Mouse (Mus musculus): ENCODE results near the gene Phospho2. TPM values are rescaled to one million over a fixed set of nuclear protein-coding genes. Genes with fewer than 3 reads are reported as not detected.

The Phospho2 gene
- total RNA-seq, 2 experiments from 2014 or later, result 23.3 to 25.1 TPM

- Histone ChIP-seq H3K27ac (no peak overlapping the region), H3K4me3 (no peak overlapping the region)
- no peak for DNase-seq (ENCODE audit: extremely low spot score in 1 of 2, low spot score in 2 of 2)
- TF ChIP-seq CTCF (IDR thresholded peaks at IDR 0.05), result no peak
- intact Hi-C loops (cut with DNase I), result loop anchor here (2.0 kb wide), 1 partner anchor 35 kb away; the partner anchor contains the start of gene Ssb
Measured at GRCm38 (mm10) chr2:69825898-69826297, 36.5 kb downstream of the Phospho2 start.

GRCm38 (mm10) chr2:69826380-69826779 lies 37.0 kb downstream of the Phospho2 start:
- no peak overlapping the region for H3K4me3 ChIP-seq
- no peak for DNase-seq (ENCODE audit: extremely low spot score in 1 of 2, low spot score in 2 of 2)
- TF ChIP-seq CTCF (IDR thresholded peaks at IDR 0.05), result no peak
- H3K27ac ChIP-seq, result no peak overlapping the region
- intact Hi-C loops (cut with DNase I), result no loop called here

- no peak for DNase-seq (ENCODE audit: extremely low spot score in 1 of 2, low spot score in 2 of 2)
- no peak for TF ChIP-seq CTCF (IDR thresholded peaks at IDR 0.05)
- intact Hi-C loops (cut with DNase I), result no loop called here
- Histone ChIP-seq H3K27ac (no peak overlapping the region), H3K4me3 (no peak overlapping the region)
Measured at GRCm38 (mm10) chr2:69828031-69828430, 38.6 kb downstream of the Phospho2 start.

- H3K4me3 ChIP-seq, result no peak overlapping the region
- H3K27ac ChIP-seq, result peak overlapping the region; percentile 29; the same call in 1 of the 2 replicates
- intact Hi-C loops (cut with DNase I), result no loop called here
- no peak for TF ChIP-seq CTCF (IDR thresholded peaks at IDR 0.05)
- DNase-seq (ENCODE audit: extremely low spot score in 1 of 2, low spot score in 2 of 2), result no peak
Measured at GRCm38 (mm10) chr2:69829680-69830079, 40.3 kb downstream of the Phospho2 start.

- Histone ChIP-seq H3K27ac (0 out of 2 replicates have a peak overlapping the region, but pooled peaks have one; percentile 29), H3K4me3 (no peak overlapping the region)
- no peak for TF ChIP-seq CTCF (IDR thresholded peaks at IDR 0.05)
- intact Hi-C loops (cut with DNase I), result no loop called here
- no peak for DNase-seq (ENCODE audit: extremely low spot score in 1 of 2, low spot score in 2 of 2)
Measured at GRCm38 (mm10) chr2:69830116-69830515, 40.7 kb downstream of the Phospho2 start.

- TF ChIP-seq CTCF (IDR thresholded peaks at IDR 0.05), result no peak
- Histone ChIP-seq H3K27ac (no peak overlapping the region), H3K4me3 (no peak overlapping the region)
- DNase-seq (ENCODE audit: extremely low spot score in 1 of 2, low spot score in 2 of 2), result no peak
- intact Hi-C loops (cut with DNase I), result no loop called here
Measured at GRCm38 (mm10) chr2:69837244-69837967, 48.0 kb downstream of the Phospho2 start.

GRCm38 (mm10) chr2:69837996-69838395 lies 48.6 kb downstream of the Phospho2 start:
- no peak for DNase-seq (ENCODE audit: extremely low spot score in 1 of 2, low spot score in 2 of 2)
- intact Hi-C loops (cut with DNase I), result no loop called here
- no peak for TF ChIP-seq CTCF (IDR thresholded peaks at IDR 0.05)
- no peak overlapping the region for H3K27ac ChIP-seq
- H3K4me3 ChIP-seq, result no peak overlapping the region

GRCm38 (mm10) chr2:69838707-69839106 lies 49.3 kb downstream of the Phospho2 start:
- intact Hi-C loops (cut with DNase I), result no loop called here
- Histone ChIP-seq H3K4me3 (no peak overlapping the region), H3K27ac (no peak overlapping the region)
- no peak for TF ChIP-seq CTCF (IDR thresholded peaks at IDR 0.05)
- no peak for DNase-seq (ENCODE audit: extremely low spot score in 1 of 2, low spot score in 2 of 2)

- Histone ChIP-seq H3K4me3 (no peak overlapping the region), H3K27ac (no peak overlapping the region)
- intact Hi-C loops (cut with DNase I), result no loop called here
- no peak for TF ChIP-seq CTCF (IDR thresholded peaks at IDR 0.05)
- DNase-seq (ENCODE audit: extremely low spot score in 1 of 2, low spot score in 2 of 2), result no peak
Measured at GRCm38 (mm10) chr2:69840261-69840660, 50.8 kb downstream of the Phospho2 start.

GRCm38 (mm10) chr2:69849215-69849614 lies 59.8 kb downstream of the Phospho2 start:
- Histone ChIP-seq H3K27ac (no peak overlapping the region), H3K4me3 (no peak overlapping the region)
- no peak for TF ChIP-seq CTCF (IDR thresholded peaks at IDR 0.05)
- DNase-seq (ENCODE audit: extremely low spot score in 1 of 2, low spot score in 2 of 2), result no peak
- intact Hi-C loops (cut with DNase I), result no loop called here

Other genes with a start within 250 kb of the Phospho2 start
- gene Lrp2, start 203.6 kb upstream of the Phospho2 start, total RNA-seq (2021), result under 1 TPM; 0.07 TPM
- gene Bbs5, start 142.5 kb upstream of the Phospho2 start, total RNA-seq (2021), result 10 to 100 TPM; 23.5 to 28.4 TPM
- under 1 TPM; 0.75 to 0.84 TPM for gene Klhl41, start 119.5 kb upstream of the Phospho2 start, total RNA-seq (2021)
- gene Fastkd1, start 76.1 kb upstream of the Phospho2 start, total RNA-seq (2021), result 10 to 100 TPM; 15.5 to 16.3 TPM
- 10 to 100 TPM; 65.4 to 79.5 TPM for gene Ppig, start 67.1 kb upstream of the Phospho2 start, total RNA-seq (2021)
- 1 to 10 TPM; 2.8 to 3.3 TPM for gene Ccdc173, start within 50 bp of the Phospho2 start, total RNA-seq (2021)
- gene Klhl23, start 32.3 kb downstream of the Phospho2 start, total RNA-seq (2021), result 10 to 100 TPM; 49.2 to 53.7 TPM
- gene Ssb, start 71.9 kb downstream of the Phospho2 start, total RNA-seq (2021), result 100 to 1,000 TPM; 108 to 115 TPM
- gene Mettl5, start 96.0 kb downstream of the Phospho2 start, total RNA-seq (2021), result 10 to 100 TPM; 13.5 to 15.2 TPM
- gene Ubr3, start 107.6 kb downstream of the Phospho2 start, total RNA-seq (2021), result 100 to 1,000 TPM; 134 to 137 TPM
- gene Myo3b, start 249.5 kb downstream of the Phospho2 start, total RNA-seq (2021), result under 1 TPM; 0.61 to 0.72 TPM